8 mouse cellular contexts compared by ENCODE assay signal in the genomic region with DNA sequence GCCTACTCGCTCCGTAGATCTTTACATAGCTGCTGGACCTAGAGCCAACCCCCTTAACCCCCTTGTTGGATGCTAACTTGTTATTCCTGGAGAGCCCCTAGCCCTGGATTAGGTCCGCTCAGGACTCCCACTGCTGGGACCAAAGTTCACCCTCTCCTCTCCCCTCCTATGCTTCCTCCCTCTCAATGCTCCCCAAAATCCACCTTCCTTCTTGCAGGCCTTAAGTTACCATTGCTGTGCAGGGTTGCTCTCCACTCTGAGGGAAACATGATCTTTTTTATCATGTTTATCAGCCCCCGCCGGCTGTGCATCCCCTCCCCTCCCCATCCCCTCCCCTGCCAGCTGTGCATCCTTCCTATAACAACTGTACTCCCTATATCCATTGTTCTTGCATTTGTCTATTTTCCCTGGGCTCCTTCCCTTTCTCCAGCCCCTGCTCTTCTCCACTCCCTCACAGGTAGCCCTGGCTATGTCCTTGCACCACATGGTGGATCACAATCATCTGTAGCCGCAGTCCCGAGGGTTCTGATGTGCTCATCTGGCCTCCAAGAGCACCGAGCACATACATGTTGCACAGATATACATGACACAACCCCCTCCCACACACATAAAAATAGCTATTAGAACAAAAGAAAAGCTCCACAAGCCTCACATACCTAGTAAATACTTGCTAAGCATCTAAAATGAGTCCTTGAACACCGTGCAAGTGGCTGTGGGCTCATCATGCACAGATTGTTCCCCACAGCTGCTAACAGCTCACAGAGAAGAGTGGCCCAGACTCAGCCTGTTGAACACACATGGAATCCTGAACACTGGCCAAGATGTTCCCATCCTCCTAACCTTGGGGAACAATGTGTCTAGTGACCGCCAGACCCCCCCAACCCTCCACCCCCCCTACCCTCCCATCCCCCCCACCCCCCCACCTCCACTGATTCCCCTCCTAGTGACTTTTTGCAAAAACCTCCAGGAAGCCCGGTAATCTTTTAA. TPM values are rescaled to one million over a fixed set of nuclear protein-coding genes. Genes with fewer than 3 reads are reported as not detected.
DNase-seq lines count a peak whose midpoint lies in the region; ATAC-seq and TF ChIP-seq lines count a peak whose summit lies in the region.

No protein-coding gene starts in this region.

- H3K27ac ChIP-seq in gastrocnemius, adult 2 months: peak overlapping the region; percentile 94
- H3K27ac ChIP-seq in intestine, embryonic 14.5 days (ENCODE audit: low read depth): peak overlapping the region; percentile 84
- H3K27ac ChIP-seq in midbrain, embryonic 11.5 days (ENCODE audit: low read depth, low read length): no peak overlapping the region; the same call in 1 of the 2 replicates

- peak overlapping the region; percentile 54 for H3K4me2 ChIP-seq in intestine, embryonic 14.5 days (ENCODE audit: low read length)
- H3K4me2 ChIP-seq in midbrain, embryonic 11.5 days: 0 out of 2 replicates have a peak overlapping the region, but pooled peaks have one; percentile 49

- no peaks in the 10 kb centered on the region for H3K9me3 ChIP-seq in intestine, embryonic 14.5 days (ENCODE audit: control insufficient read depth, low read length)
- no peaks in the 10 kb centered on the region for H3K9me3 ChIP-seq in midbrain, embryonic 11.5 days (ENCODE audit: control insufficient read depth, low read length)

- H3K36me3 ChIP-seq in intestine, embryonic 14.5 days (ENCODE audit: control insufficient read depth, insufficient read depth, low read length): 0 out of 2 replicates have a peak, but pooled peaks cover 7% of the 10 kb centered on the region
- H3K36me3 ChIP-seq in midbrain, embryonic 11.5 days (ENCODE audit: control insufficient read depth, insufficient read depth, low read length): no peaks in the 10 kb centered on the region

- intact Hi-C loops in gastrocnemius, adult 2 months (cut with DNase I): no loop called here
- intact Hi-C loops in left cerebral cortex, postnatal 10 days (cut with DNase I): no loop called here

- no peaks in the 10 kb centered on the region for H3K27me3 ChIP-seq in intestine, embryonic 14.5 days (replicated peaks; ENCODE audit: control insufficient read depth, insufficient read depth, low read length)
- no peaks in the 10 kb centered on the region for H3K27me3 ChIP-seq in midbrain, embryonic 11.5 days (ENCODE audit: control insufficient read depth, insufficient read depth, low read length)

- H3K9ac ChIP-seq in intestine, embryonic 14.5 days (ENCODE audit: low read length): 0 out of 2 replicates have a peak overlapping the region, but pooled peaks have one; percentile 11
- H3K9ac ChIP-seq in midbrain, embryonic 11.5 days (ENCODE audit: low read length): no peak overlapping the region

- TF ChIP-seq CTCF in gastrocnemius, adult 2 months (IDR thresholded peaks at IDR 0.05): no peak

- peaks cover 26% of the 10 kb centered on the region for H3K4me1 ChIP-seq in intestine, embryonic 14.5 days (replicated peaks; ENCODE audit: control insufficient read depth, insufficient read depth, low read length)
- peaks cover 12% of the 10 kb centered on the region for H3K4me1 ChIP-seq in midbrain, embryonic 11.5 days (ENCODE audit: control insufficient read depth, insufficient read depth, low read length)

- H3K4me3 ChIP-seq in gastrocnemius, adult 2 months: peak overlapping the region; percentile 50
- H3K4me3 ChIP-seq in intestine, embryonic 14.5 days (ENCODE audit: low read depth, low read length): peak overlapping the region; percentile 35
- no peak overlapping the region for H3K4me3 ChIP-seq in midbrain, embryonic 11.5 days (ENCODE audit: low read depth, low read length)

- 36% methylated on average over 11 of the region's 11 CpGs for WGBS in intestine, embryonic 14.5 days
- WGBS in midbrain, embryonic 11.5 days: 41% methylated on average over 11 of the region's 11 CpGs

- ATAC-seq in intestine, embryonic 14.5 days (replicated peaks; ENCODE audit: low FRiP score, low TSS enrichment, low read depth): no peak
- no peak for ATAC-seq in midbrain, embryonic 11.5 days (ENCODE audit: low FRiP score)

- DNase-seq in gastrocnemius, adult 2 months: no peak
- no peak for DNase-seq in gastrocnemius, postnatal 10 days
- peak; percentile 38 for DNase-seq in MN1 (ENCODE audit: low spot score)
- DNase-seq in intestine, embryonic 14.5 days (ENCODE audit: low spot score): no peak
- DNase-seq in midbrain, embryonic 11.5 days (ENCODE audit: low spot score, missing footprints): no peak
- DNase-seq in left cerebral cortex, adult 8-10 months (ENCODE audit: low spot score in 2 of 2): no peak
- no peak for DNase-seq in adrenal gland, postnatal 36 days
- no peak for DNase-seq in left cerebral cortex, postnatal 10 days (ENCODE audit: extremely low spot score in 1 of 2, low spot score in 2 of 2)

RNA-seq across cellular contexts. Expression of gene BC028528, which starts 0.6 kb away (rescaled TPM):
- total RNA-seq in gastrocnemius, adult 2 months (2021): 1 to 10 TPM; 1.4 to 2.1 TPM
- 10 to 100 TPM; 15.7 to 20.8 TPM for total RNA-seq in gastrocnemius, postnatal 10 days (2021)
- 20.8 and 23.9 TPM in 2 replicates for polyA plus RNA-seq in intestine, embryonic 14.5 days (2014; fragmentation: Nextera tagmentation; extraction: Ambion mirVana)
- polyA plus RNA-seq in midbrain, embryonic 11.5 days (2014; fragmentation: Nextera tagmentation; extraction: Ambion mirVana): 8.5 and 8.9 TPM in 2 replicates
- 10 to 100 TPM in 1 of 4 experiments, 1 to 10 TPM in 3; 6.0 to 14.9 (median 8.1) TPM for total RNA-seq in left cerebral cortex, adult 8-10 months (2022)
- total RNA-seq in adrenal gland, postnatal 36 days (2021): 10 to 100 TPM in 1 of 2 experiments, 1 to 10 TPM in 1; 8.4 to 11.3 TPM
- 1 to 10 TPM; 8.1 to 9.1 TPM for total RNA-seq in left cerebral cortex, postnatal 10 days (2021)

RNA-seq across cellular contexts. Expression of gene Aph1a, which starts 1.4 kb away (rescaled TPM):
- total RNA-seq in gastrocnemius, adult 2 months (2021): 10 to 100 TPM; 41.0 to 50.3 TPM
- 10 to 100 TPM; 66.1 to 72.1 TPM for total RNA-seq in gastrocnemius, postnatal 10 days (2021)
- 40.4 and 44.1 TPM in 2 replicates for polyA plus RNA-seq in intestine, embryonic 14.5 days (2014; fragmentation: Nextera tagmentation; extraction: Ambion mirVana)
- polyA plus RNA-seq in midbrain, embryonic 11.5 days (2014; fragmentation: Nextera tagmentation; extraction: Ambion mirVana): 32.5 and 34.3 TPM in 2 replicates
- 10 to 100 TPM; 65.4 to 77.7 (median 72.4) TPM for total RNA-seq in left cerebral cortex, adult 8-10 months (2022)
- 100 to 1,000 TPM; 108 to 138 TPM for total RNA-seq in adrenal gland, postnatal 36 days (2021)
- 10 to 100 TPM; 88.4 to 92.6 TPM for total RNA-seq in left cerebral cortex, postnatal 10 days (2021)

RNA-seq across cellular contexts. Expression of gene Ciart, which starts 10.3 kb away (rescaled TPM):
- total RNA-seq in gastrocnemius, adult 2 months (2021): 1 to 10 TPM; 2.7 to 9.3 TPM
- 1 to 10 TPM; 1.0 to 1.6 TPM for total RNA-seq in gastrocnemius, postnatal 10 days (2021)
- polyA plus RNA-seq in intestine, embryonic 14.5 days (2014; fragmentation: Nextera tagmentation; extraction: Ambion mirVana): 6.7 and 7.9 TPM in 2 replicates
- polyA plus RNA-seq in midbrain, embryonic 11.5 days (2014; fragmentation: Nextera tagmentation; extraction: Ambion mirVana): 4.5 and 4.6 TPM in 2 replicates
- 10 to 100 TPM; 27.0 to 55.7 (median 48.4) TPM for total RNA-seq in left cerebral cortex, adult 8-10 months (2022)
- 1 to 10 TPM; 2.2 to 3.2 TPM for total RNA-seq in adrenal gland, postnatal 36 days (2021)
- total RNA-seq in left cerebral cortex, postnatal 10 days (2021): 10 to 100 TPM in 1 of 2 experiments, 1 to 10 TPM in 1; 9.4 to 11.4 TPM

RNA-seq across cellular contexts. Expression of gene Car14, which starts 12.1 kb away (rescaled TPM):
- total RNA-seq in gastrocnemius, adult 2 months (2021): 100 to 1,000 TPM in 1 of 2 experiments, 10 to 100 TPM in 1; 81.2 to 115 TPM
- total RNA-seq in gastrocnemius, postnatal 10 days (2021): 10 to 100 TPM; 49.1 to 56.9 TPM
- polyA plus RNA-seq in intestine, embryonic 14.5 days (2014; fragmentation: Nextera tagmentation; extraction: Ambion mirVana): 2.7 and 4.3 TPM in 2 replicates
- polyA plus RNA-seq in midbrain, embryonic 11.5 days (2014; fragmentation: Nextera tagmentation; extraction: Ambion mirVana): 32.1 and 33.4 TPM in 2 replicates
- total RNA-seq in left cerebral cortex, adult 8-10 months (2022): 10 to 100 TPM; 12.2 to 20.3 (median 14.2) TPM
- total RNA-seq in adrenal gland, postnatal 36 days (2021): 1 to 10 TPM; 1.3 to 1.6 TPM
- total RNA-seq in left cerebral cortex, postnatal 10 days (2021): 1 to 10 TPM; 1.7 to 3.2 TPM

RNA-seq across cellular contexts. Expression of gene Mrps21, which starts 21.0 kb away (rescaled TPM):
- total RNA-seq in gastrocnemius, adult 2 months (2021): 100 to 1,000 TPM; 303 to 336 TPM
- 100 to 1,000 TPM; 270 to 271 TPM for total RNA-seq in gastrocnemius, postnatal 10 days (2021)
- 342 and 343 TPM in 2 replicates for polyA plus RNA-seq in intestine, embryonic 14.5 days (2014; fragmentation: Nextera tagmentation; extraction: Ambion mirVana)
- 343 and 356 TPM in 2 replicates for polyA plus RNA-seq in midbrain, embryonic 11.5 days (2014; fragmentation: Nextera tagmentation; extraction: Ambion mirVana)
- 100 to 1,000 TPM; 139 to 170 (median 151) TPM for total RNA-seq in left cerebral cortex, adult 8-10 months (2022)
- total RNA-seq in adrenal gland, postnatal 36 days (2021): 100 to 1,000 TPM; 272 to 276 TPM
- 100 to 1,000 TPM; 120 to 127 TPM for total RNA-seq in left cerebral cortex, postnatal 10 days (2021)
